Mouse (Mus musculus): ENCODE measurements around the gene Atp6ap1l.

GRCm38 (mm10) chr13:90843412-90843811 lies 61.7 kb downstream of the Atp6ap1l start:
- TF ChIP-seq CTCF (IDR thresholded peaks at IDR 0.05; ENCODE audit: control insufficient read depth, insufficient read depth, low read length) (no peak), POLR2A (IDR thresholded peaks at IDR 0.05; ENCODE audit: borderline replicate concordance, control insufficient read depth, low read depth, low read length) (no peak)

All from bone marrow, adult 2 months (tissue).